Mouse (Mus musculus) small intestine, adult 2 months (tissue): ENCODE measurements around the gene Asb16. TPM values are rescaled to one million over a fixed set of nuclear protein-coding genes. Genes with fewer than 3 reads are reported as not detected.
A peak's percentile ranks its signal among the peaks of the same experiment; 100 is the strongest.

Source experiments
- H3K27ac ChIP-seq: fragments of 200-500 bp; 2 replicates; pipeline ENCODE4 v1.5.1; 2012; ENCODE audit warnings: low read depth, low read length, control low read depth, inconsistent platforms; ENCODE audit not compliant: insufficient read depth
- H3K27me3 ChIP-seq: fragments of 200-500 bp; 2 replicates; pipeline ENCODE4 v1.6.1; 2012; ENCODE audit warnings: mild to moderate bottlenecking, moderate library complexity, low read length, inconsistent platforms; ENCODE audit not compliant: control insufficient read depth, insufficient read depth
- H3K36me3 ChIP-seq: fragments of 200-500 bp; 2 replicates; pipeline ENCODE4 v1.6.1; 2012; ENCODE audit warnings: mild to moderate bottlenecking, low read length, control low read depth, inconsistent platforms; ENCODE audit not compliant: control insufficient read depth, insufficient read depth
- H3K4me1 ChIP-seq: fragments of 200-500 bp; 2 replicates; pipeline ENCODE4 v1.6.1; 2012; ENCODE audit warnings: low read length, inconsistent platforms, mixed read lengths; ENCODE audit not compliant: control insufficient read depth, insufficient read depth, insufficient read length
- H3K4me3 ChIP-seq: fragments of 200-500 bp; 2 replicates; pipeline ENCODE4 v1.5.1; 2012; ENCODE audit warnings: low read depth, mild to moderate bottlenecking, control low read depth, inconsistent platforms, low read length, moderate library complexity
- CTCF ChIP-seq: fragments of 200-500 bp; IDR thresholded peaks from 2 replicates; pipeline ENCODE4 v1.5.1; 2012; ENCODE audit warnings: low read depth, mild to moderate bottlenecking, control low read depth, inconsistent platforms, low read length, moderate library complexity, mixed read lengths; ENCODE audit not compliant: insufficient replicate concordance, insufficient read length; ENCODE audit errors: extremely low read depth
- POLR2A ChIP-seq: fragments of 200-500 bp; IDR thresholded peaks from 2 replicates; pipeline ENCODE4 v1.6.1; 2012; ENCODE audit warnings: low read depth, mild to moderate bottlenecking, control low read depth, inconsistent platforms, low read length, moderate library complexity
- WGBS: fragments of 180-500 bp; shearing (Covaris S2); methylation state at CpG from one replicate; pipeline ENCODE4 v1.1.7; 2018; 5-methylcytosine and 5-hydroxymethylcytosine counted together
- polyA plus RNA-seq: library from polyadenylated mRNA; depleted of rRNA; stranded (reverse); fragments of >200 nt; gene quantifications from 2 replicates; pipeline ENCODE4 v1.2.3, GENCODE M21; 2012

The Asb16 gene
- polyA plus RNA-seq, 1 experiment: 0.29 TPM

GRCm38 (mm10) chr11:102283922-102284321 lies 15.4 kb downstream of the Asb16 start:
- no peaks in the 10 kb centered on the region for H3K27me3 ChIP-seq
- no peak overlapping the region for H3K4me3 ChIP-seq
- H3K36me3 ChIP-seq: peaks cover 17% of the 10 kb centered on the region
- TF ChIP-seq CTCF: no peak
- WGBS: 86% methylated on average over 6 of the region's 6 CpGs
- H3K27ac ChIP-seq: no peak overlapping the region
- no peaks in the 10 kb centered on the region for H3K4me1 ChIP-seq

DNA sequence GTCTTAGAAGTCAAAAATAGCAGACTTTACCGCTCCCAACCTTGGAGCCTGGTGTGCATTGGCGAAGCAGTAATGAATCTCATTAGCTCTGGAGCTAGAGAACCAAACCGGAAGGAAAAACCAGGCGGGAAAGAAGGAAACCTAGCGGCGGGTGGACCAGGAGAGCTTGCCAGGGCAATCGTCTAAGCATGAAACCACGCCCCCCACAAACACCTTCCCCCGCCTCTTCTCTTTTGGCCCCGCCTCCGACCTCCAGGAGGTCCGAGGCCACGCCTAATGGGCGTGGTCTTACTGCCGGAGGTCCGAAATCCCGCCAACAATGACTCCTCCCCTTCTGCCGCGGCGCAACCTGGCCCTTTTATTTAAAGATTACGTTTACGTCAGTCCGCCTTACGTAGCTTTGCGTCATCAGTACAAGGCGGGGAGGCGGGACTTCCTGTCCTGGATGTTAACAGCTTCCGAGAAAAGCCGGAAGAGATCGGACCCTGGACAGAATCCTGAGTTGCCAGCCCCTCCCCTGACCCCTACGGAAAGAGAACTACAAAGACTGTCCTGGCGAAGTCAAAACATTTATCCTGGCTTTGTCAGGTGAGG lies 16.1 kb downstream of the Asb16 start, which contains the start of gene Tmub2:
Gene Tmub2 (plus strand): TSS at position 431 of the 594 bp plus-strand sequence.
- H3K4me3 ChIP-seq: peak within 1 kb of the TSS; percentile 79
- peak within 1 kb of the TSS; percentile 74 for H3K27ac ChIP-seq
- WGBS: under 1% methylated on average over 32 of the region's 32 CpGs
- no peaks in the 10 kb centered on the region for H3K27me3 ChIP-seq
- H3K36me3 ChIP-seq: peaks cover 22% of the 10 kb centered on the region
- TF ChIP-seq CTCF (no peak), POLR2A (no peak)
- H3K4me1 ChIP-seq: no peaks in the 10 kb centered on the region

DNA sequence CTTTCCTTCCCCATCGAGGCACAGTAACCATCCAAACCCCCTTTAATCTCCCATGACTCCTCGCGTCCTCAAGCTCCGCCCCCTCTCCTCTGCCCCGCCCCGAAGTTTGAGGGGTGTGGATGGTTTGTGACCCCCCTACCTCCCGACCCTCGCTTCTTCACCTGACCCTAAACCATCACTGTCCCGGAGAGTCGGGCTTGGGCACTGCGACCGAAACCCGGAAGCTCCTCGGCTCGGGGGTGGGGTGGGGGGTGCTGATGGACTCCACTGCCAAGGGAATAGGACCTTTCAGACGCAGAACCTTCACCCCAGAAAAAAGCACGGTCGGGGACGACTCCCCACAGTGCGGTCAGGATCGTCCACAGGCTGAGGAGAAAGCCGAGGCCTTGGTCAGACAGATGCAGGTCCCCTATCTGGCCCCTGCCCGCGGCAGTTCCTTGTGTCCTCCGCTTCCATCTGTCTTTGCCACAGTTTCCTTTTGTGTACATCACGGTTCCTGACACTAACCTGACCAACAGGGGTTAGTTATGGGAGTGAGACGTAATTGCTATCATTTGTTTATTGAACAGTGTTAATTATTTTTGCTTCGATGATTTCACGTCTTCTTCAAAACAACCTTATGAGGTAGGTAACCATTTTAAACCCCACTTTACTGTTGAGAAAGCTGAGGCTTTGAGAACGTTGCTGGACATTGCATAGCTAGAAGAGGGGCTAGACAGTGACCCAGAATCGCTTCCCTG lies 16.7 kb downstream of the Asb16 start:
- TF ChIP-seq POLR2A: no peak
- TF ChIP-seq CTCF: no peak

GRCm38 (mm10) chr11:102287485-102287884 lies 18.9 kb downstream of the Asb16 start:
- H3K4me1 ChIP-seq: no peaks in the 10 kb centered on the region
- no peaks in the 10 kb centered on the region for H3K27me3 ChIP-seq
- H3K4me3 ChIP-seq: no peak overlapping the region
- peaks cover 41% of the 10 kb centered on the region for H3K36me3 ChIP-seq
- no peak overlapping the region for H3K27ac ChIP-seq
- WGBS: 91% methylated on average over 8 of the region's 8 CpGs
- no peak for TF ChIP-seq CTCF
- TF ChIP-seq POLR2A: no peak

More for the DNA sequence above, 16.7 kb downstream of the Asb16 start:
- peaks cover 22% of the 10 kb centered on the region for H3K36me3 ChIP-seq
- peak overlapping the region; percentile 74 for H3K27ac ChIP-seq
- WGBS: 2% methylated on average over 31 of the region's 31 CpGs
- no peaks in the 10 kb centered on the region for H3K27me3 ChIP-seq
- H3K4me3 ChIP-seq: peak overlapping the region; percentile 79
- no peaks in the 10 kb centered on the region for H3K4me1 ChIP-seq

GRCm38 (mm10) chr11:102288027-102288804 lies 19.7 kb downstream of the Asb16 start:
- no peak overlapping the region for H3K4me3 ChIP-seq
- no peak for TF ChIP-seq POLR2A
- no peak for TF ChIP-seq CTCF
- peaks cover 47% of the 10 kb centered on the region for H3K36me3 ChIP-seq
- no peaks in the 10 kb centered on the region for H3K27me3 ChIP-seq
- WGBS: 82% methylated on average over 8 of the region's 8 CpGs
- H3K27ac ChIP-seq: no peak overlapping the region
- H3K4me1 ChIP-seq: no peaks in the 10 kb centered on the region

DNA sequence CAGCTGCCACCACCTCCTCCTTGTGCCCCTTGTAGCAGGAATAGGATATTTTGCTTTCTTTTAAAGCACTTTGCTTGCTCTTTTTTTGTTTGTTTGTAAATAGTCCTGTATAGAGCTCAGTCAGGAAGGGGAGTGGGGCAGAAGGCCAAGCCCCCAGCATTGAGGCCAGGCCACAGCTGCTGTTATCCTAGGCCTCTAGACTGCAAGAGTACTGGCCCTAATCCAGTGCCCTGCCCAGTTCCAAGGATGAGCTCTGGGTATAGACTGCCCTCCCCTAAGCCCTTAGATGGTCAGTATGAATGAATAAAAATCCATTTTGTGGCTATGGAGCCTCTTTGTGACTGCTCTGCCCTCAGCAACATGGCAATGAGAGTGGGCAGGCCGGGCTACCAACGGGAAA lies 20.4 kb downstream of the Asb16 start:
- Histone ChIP-seq H3K27me3 (no peaks in the 10 kb centered on the region), H3K4me3 (no peak overlapping the region), H3K36me3 (peaks cover 48% of the 10 kb centered on the region), H3K4me1 (no peaks in the 10 kb centered on the region), H3K27ac (no peak overlapping the region)
- TF ChIP-seq CTCF: no peak
- TF ChIP-seq POLR2A: no peak
- WGBS: 68% methylated on average over 2 of the region's 2 CpGs

GRCm38 (mm10) chr11:102289511-102290100 lies 21.1 kb downstream of the Asb16 start:
- no peaks in the 10 kb centered on the region for H3K4me1 ChIP-seq
- H3K27ac ChIP-seq: no peak overlapping the region
- no peak for TF ChIP-seq POLR2A
- no peak for TF ChIP-seq CTCF
- no peaks in the 10 kb centered on the region for H3K27me3 ChIP-seq
- H3K4me3 ChIP-seq: no peak overlapping the region
- H3K36me3 ChIP-seq: peaks cover 48% of the 10 kb centered on the region
- 71% methylated on average over 6 of the region's 6 CpGs for WGBS
